Mouse (Mus musculus) left cerebral cortex, adult 11 months (tissue): ENCODE measurements at regions not wholly inside any gene's neighbourhood (a gene's known extent, or its start where the extent isn't known, plus 50 kb on each side); places are given as distances from the start of the nearest gene placed in this dataset.

Experiments used
- DNase-seq: peaks from one replicate; pipeline ENCODE4 v3.0.0; 2022; ENCODE audit warnings: low spot score

GRCm38 (mm10) chr15:97188545-97188944, 58.4 kb upstream of the Pced1b start:
- no peak for DNase-seq

GRCm38 (mm10) chr15:97187831-97188230, 59.1 kb upstream of the Pced1b start:
- no peak for DNase-seq

DNA sequence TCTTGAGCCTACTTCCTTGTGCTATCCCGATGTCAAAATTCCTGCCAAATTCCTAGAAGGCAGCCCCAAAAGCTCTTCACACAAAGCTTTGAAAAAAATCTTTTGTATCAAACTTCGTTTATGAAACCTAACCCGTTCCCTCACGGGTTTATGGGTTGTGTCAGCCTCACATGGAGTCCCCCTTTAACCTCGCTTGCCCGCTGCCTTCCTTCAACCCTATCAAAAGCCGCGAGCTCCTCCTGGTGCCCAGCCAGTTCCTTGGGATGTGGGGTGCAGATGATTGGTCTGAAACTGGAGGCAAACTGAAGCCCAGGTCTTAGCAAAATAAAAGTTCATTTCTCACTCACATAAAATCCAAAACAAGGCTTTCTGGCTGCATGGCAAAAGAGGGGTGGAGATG, 60.9 kb upstream of the Pced1b start:
- DNase-seq: no peak

DNA sequence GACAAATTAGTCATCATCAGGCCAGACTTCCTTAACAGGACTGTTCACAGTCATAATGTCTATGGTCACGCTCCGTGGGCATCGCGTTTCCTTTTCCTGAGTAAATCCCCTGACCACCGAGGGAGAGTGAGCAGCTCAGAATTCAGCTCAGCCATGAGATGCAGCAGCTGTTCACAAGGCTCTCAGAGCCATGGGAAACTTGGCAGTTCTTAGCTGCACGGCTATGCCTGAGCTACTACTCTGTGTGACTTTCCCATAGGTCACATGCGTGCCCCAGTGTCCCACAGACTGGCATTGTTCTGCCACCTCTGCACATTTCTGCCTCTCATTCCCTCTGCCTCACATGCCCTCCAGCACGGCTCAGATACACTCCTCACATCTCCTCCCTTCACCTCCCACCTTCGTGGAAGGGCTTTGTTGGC, 64.3 kb upstream of the Pced1b start:
- DNase-seq: no peak

- peak; percentile 9 for DNase-seq
Observed at GRCm38 (mm10) chr15:97180970-97181669, 65.8 kb upstream of the Pced1b start.

DNA sequence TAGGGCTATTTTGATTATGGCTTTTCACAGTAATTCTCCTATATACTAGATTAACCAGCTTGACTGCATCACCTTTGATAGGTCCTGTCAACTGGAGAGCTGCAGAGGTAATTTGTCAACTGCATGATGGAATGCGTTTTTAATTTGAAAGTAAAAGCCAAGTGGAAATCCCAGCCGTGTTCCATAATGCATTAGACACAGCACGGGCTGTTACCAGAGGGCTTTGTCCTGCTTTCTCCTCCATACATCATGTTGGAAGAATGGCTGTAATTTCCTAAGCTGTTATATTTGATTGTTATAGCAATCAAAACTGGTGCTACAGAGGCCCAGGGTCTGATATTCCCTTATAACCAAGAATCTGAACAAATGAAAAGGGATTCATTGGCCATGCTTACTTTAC, 68.6 kb upstream of the Pced1b start:
- no peak for DNase-seq

GRCm38 (mm10) chr15:97177806-97178205, 69.1 kb upstream of the Pced1b start:
- DNase-seq: no peak

GRCm38 (mm10) chr15:97174989-97175388, 71.9 kb upstream of the Pced1b start:
- DNase-seq: no peak

DNA sequence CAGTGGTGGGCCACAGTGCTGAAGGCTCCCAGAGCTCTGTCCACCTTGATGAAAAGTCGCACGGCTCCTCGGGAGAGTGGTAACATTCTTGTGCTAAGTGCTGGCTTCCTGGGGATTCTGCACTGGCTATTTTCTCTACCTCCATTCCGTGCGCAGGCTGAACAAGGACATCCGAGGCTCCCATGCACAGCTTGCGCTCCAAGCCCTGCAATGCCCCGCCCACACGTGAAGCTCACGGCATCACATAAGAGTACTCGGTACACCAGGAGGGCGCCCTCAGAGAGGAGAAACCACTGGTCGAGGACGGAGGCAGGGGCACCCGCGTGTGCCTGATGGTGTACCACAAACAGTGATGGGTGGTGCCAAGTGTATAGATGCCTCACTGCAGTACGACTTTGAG, 73.7 kb upstream of the Pced1b start:
- DNase-seq: no peak

- no peak for DNase-seq
Observed at GRCm38 (mm10) chr15:97170074-97170473, 76.8 kb upstream of the Pced1b start.

DNA sequence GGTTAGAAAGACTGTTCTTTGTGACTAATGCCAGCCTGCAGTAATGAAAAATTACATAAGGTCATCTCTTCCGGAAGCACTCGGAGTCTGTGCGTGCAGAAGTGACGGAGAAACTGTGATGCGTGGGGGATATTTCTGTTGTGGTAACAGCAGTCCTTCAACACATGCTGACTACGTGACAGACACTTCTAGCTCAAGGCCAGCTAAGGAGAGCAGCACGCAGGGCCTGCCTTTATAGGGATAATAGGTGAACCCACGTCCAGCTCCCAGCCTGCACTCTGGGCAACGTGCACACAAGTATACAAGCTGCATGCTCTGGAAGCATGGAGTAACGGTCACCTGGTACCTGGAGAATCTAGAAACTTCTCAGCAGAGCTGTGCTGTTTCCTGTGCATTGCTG, 77.5 kb upstream of the Pced1b start:
- DNase-seq: no peak

DNA sequence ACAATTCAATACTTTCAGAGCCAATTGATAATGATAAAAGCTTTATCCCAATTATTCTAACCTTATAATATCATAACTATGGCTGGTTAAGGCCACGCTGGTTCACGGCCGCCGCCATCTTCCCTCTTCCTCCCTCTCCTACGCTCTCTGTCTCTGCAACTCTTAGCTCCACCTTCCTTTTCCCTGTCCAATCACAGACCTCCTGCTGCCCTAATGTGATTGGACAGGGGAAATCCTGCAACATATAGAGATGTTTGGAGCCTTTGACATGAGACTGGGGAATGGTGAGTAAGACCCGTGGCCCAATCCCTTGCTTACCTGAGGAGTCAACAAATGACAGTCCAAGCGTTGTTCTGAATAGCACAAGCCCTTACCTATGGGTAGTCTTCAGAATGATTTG, 79.8 kb upstream of the Pced1b start:
- no peak for DNase-seq

- no peak for DNase-seq
Observed at GRCm38 (mm10) chr15:97164616-97165015, 82.3 kb upstream of the Pced1b start.

GRCm38 (mm10) chr15:97163971-97164370, 82.9 kb upstream of the Pced1b start:
- DNase-seq: no peak

GRCm38 (mm10) chr15:97163090-97163489, 83.8 kb upstream of the Pced1b start:
- DNase-seq: no peak

DNA sequence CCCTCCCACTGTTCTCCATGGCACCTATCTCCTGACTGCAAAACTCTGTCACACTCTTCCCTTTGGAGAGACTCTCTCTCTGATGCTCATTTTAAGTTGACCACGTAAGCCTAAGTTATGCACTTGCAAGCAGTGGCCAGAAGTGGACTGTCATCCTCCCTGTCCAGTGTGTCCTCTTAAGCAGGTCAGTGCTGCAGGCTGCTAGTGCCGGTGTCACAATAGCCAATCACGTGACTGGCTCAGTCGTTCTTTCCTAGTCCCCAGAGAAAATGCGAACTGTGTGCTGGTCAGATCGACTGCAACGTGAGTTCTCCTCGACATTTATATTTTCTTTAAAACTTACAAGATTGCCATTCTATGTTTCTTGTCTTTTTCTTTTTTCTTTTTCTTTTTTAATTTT, 84.6 kb upstream of the Pced1b start:
- no peak for DNase-seq

DNA sequence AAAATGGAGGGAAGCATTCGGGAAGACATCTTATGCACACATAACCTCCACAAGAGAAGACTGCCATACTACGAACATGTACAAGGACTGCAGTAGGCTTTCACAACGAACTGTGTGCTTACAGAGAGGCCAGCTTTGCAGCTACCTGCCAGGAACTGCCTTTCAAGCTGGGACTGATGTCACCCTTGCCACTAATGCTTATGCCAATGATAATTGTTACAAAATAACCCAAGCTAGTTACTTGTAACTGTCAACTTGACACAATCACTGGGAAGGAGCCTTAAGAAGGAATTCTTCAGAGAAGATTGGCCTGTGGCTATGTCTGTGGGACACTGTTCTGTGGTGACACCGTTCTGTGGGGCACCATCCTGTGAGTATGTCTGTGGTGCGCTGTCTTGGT, 85.4 kb upstream of the Pced1b start:
- no peak for DNase-seq

GRCm38 (mm10) chr15:97152354-97152753, 94.6 kb upstream of the Pced1b start:
- peak; percentile 6 for DNase-seq

DNA sequence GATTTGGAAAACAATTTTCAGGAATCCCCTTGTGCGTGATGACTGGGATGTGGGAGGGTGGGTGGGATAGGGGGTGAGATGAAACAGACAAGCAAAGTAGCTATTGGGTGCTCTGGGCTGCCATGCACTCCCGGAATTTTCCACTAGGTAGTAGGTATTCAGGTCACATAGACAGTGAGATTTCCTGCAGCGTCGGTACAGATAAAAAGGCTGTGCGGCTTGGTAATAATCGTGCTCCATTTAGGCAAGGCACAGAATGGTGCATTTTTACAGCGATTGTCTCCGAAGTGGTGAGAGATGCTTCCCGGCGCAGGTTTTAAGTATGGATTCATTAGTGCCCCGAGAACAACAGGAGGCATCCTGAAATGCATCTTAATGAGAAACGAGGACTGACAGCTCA, 95.1 kb upstream of the Pced1b start:
- no peak for DNase-seq

DNA sequence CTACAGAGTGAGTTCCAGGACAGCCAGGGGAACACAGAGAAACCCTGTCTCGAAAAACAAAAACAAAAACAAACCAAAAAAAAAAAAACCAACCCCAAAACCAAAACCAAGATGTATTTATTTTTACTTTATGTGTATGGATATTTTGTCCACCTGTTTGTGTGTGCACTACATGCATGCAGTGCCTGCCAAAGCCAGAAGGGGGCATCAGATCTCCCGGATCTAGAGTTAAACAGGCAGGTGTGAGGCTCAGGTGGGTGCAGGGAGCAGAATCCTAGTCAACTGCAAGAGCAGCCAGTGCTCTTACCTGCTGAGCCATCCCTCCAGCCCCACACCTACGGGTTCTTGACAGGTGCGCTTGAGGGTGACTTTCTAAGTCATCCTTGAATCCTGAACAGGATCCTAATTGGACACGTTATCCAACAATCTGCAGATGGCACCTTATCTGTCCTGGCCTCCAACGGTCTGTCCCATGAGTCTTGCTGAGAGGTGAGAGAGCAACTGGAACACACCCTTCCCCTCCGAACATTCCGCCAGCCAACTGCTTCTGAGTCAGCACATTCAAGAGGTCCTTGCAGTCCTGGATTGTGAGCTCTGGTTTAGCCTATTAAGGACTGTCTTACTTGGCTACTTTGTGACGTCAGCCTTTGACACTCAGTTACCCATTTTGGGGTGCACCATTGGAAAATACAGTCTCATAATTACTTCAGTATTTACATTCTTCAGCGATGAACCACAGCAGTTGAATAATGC, 95.4 kb upstream of the Slc38a4 start:
- no peak for DNase-seq

DNA sequence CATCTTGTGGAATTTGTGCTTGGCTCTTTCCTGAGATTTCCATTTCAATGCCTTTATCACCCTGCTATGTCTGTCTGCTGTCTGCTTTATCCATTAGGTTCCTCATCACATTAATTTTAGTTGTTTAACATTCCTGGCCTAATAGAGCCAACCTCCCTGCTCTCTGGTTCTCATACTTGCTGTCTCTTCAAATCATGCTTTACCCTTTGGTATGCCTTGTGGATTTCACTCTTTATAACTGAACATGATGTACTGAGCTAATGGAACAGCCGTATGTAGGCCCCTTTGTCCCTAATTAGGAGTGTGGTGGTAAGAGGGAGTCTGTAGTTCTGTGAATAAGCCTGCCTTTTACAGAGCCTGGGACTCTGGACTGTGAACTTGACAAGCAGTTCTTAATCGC, 86.2 kb upstream of the Slc38a4 start:
- DNase-seq: no peak

- no peak for DNase-seq
Observed at GRCm38 (mm10) chr15:97138265-97138664, 82.5 kb upstream of the Slc38a4 start.

GRCm38 (mm10) chr15:97135291-97135690, 79.5 kb upstream of the Slc38a4 start:
- DNase-seq: peak; percentile 32

GRCm38 (mm10) chr15:97127771-97128170, 72.0 kb upstream of the Slc38a4 start:
- no peak for DNase-seq
